Mouse (Mus musculus): ENCODE data around the gene Cygb.

- TF ChIP-seq CTCF (conservative IDR thresholded peaks at IDR 0.05 in 1 of 2, IDR thresholded peaks at IDR 0.05 in 1 of 2; ENCODE audit: low read depth in 2 of 2, low read length in 2 of 2): no peak
- no peak for TF ChIP-seq NRF1 (IDR thresholded peaks at IDR 0.05; ENCODE audit: low read depth, low read length)
- no peak for TF ChIP-seq UBTF (IDR thresholded peaks at IDR 0.05; ENCODE audit: low read depth, low read length)
- TF ChIP-seq ETS1 (conservative IDR thresholded peaks at IDR 0.05; ENCODE audit: low read depth, low read length): no peak; the same call in 1 of the 2 replicates
- no peak for TF ChIP-seq NELFE (IDR thresholded peaks at IDR 0.05; ENCODE audit: low read depth, low read length)
- no peak for TF ChIP-seq HCFC1 (IDR thresholded peaks at IDR 0.05; ENCODE audit: low read depth, low read length)
- TF ChIP-seq USF1 (IDR thresholded peaks at IDR 0.05; ENCODE audit: low read depth, low read length): no peak
- TF ChIP-seq POLR2AphosphoS2 (IDR thresholded peaks at IDR 0.05; ENCODE audit: low read depth, low read length): no peak
- TF ChIP-seq MAX (IDR thresholded peaks at IDR 0.05; ENCODE audit: low read length): no peak
- no peak for TF ChIP-seq JUN (IDR thresholded peaks at IDR 0.05; ENCODE audit: insufficient read depth, low read depth, low read length)
- no peak for TF ChIP-seq MEF2A (IDR thresholded peaks at IDR 0.05; ENCODE audit: borderline replicate concordance, low read depth, low read length)
- TF ChIP-seq BHLHE40 (IDR thresholded peaks at IDR 0.05; ENCODE audit: low read depth, low read length): no peak
- TF ChIP-seq E2F4 (IDR thresholded peaks at IDR 0.05; ENCODE audit: insufficient replicate concordance, low read depth, low read length): no peak
Measured at GRCm38 (mm10) chr11:116607717-116608116, 46.4 kb downstream of the Cygb start.
